Mouse (Mus musculus): ENCODE results near the gene A3galt2. TPM values are rescaled to one million over a fixed set of nuclear protein-coding genes. Genes with fewer than 3 reads are reported as not detected.

Gene A3galt2
- polyA plus RNA-seq (2014; fragmentation: Nextera tagmentation; extraction: Ambion mirVana): 0.56 TPM in 2 replicates

DNA sequence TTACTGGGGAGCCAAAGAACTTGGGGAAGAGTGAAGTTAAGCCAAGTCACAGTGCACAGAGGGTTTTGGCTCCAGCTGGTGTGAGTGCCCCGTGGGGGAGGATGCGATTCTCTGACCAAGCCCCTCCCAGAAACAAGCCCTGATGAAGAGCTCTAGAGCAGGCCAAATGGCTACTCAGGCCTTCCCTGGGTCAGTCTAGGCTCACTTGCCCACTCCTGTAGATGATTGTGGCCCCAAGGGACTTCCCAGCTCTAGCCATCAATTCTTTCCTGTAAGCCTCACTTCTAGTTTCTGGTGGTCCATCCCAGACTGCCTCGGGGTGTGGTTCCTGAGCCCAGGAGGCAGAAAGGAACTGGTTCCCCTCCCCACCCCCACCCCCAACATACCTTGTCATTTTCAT, at the start of gene A3galt2:
Gene A3galt2, plus strand, starts transcription at position 301 of the 400 bp plus-strand sequence.
- no peaks in the 10 kb centered on the region for H3K27me3 ChIP-seq (ENCODE audit: control insufficient read depth, insufficient read depth, low read length)
- peaks cover 20% of the 10 kb centered on the region for H3K36me3 ChIP-seq (ENCODE audit: control insufficient read depth, insufficient read depth, low read length)
- ATAC-seq (replicated peaks; ENCODE audit: low FRiP score): no peak
- no peaks in the 10 kb centered on the region for H3K9me3 ChIP-seq (ENCODE audit: control insufficient read depth, low read length)
- H3K4me3 ChIP-seq (ENCODE audit: low read depth, low read length): no peak within 1 kb of the TSS
- H3K27ac ChIP-seq (ENCODE audit: low read depth, low read length): no peak within 1 kb of the TSS
- no peaks in the 10 kb centered on the region for H3K4me1 ChIP-seq (replicated peaks; ENCODE audit: control insufficient read depth, insufficient read depth, low read length)
- no peak within 1 kb of the TSS for H3K4me2 ChIP-seq (ENCODE audit: low read depth, low read length, severe bottlenecking)
- H3K9ac ChIP-seq (ENCODE audit: low read length): no peak within 1 kb of the TSS
- WGBS: 79% methylated on average over 3 of the region's 3 CpGs
- peak; percentile 48 for DNase-seq (ENCODE audit: low spot score)

DNA sequence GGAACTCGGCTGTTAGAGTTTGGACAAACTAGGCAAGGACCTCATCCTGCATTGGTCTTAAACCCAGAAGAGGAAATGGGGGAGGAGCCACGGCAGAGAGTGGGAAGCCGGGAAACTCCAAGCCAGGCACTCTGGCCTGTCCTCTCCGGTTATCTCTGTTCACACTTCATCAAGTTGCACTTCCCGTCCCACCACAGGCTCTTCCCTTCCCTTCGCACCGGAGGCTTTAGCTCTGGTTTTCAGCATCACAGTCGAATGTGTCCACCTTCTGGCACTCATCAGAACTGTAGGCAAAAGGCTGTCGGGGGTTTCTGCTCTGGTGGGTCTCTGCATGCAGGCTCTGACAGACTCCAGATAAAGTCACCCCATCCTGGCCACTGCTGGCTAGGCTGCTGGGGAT, 48.5 kb upstream of the A3galt2 start:
- WGBS: 23% methylated on average over 9 of the region's 9 CpGs
- Histone ChIP-seq H3K4me3 (ENCODE audit: low read depth, low read length) (no peak overlapping the region), H3K4me2 (ENCODE audit: low read depth, low read length, severe bottlenecking) (no peak overlapping the region), H3K27me3 (ENCODE audit: control insufficient read depth, insufficient read depth, low read length) (no peaks in the 10 kb centered on the region), H3K4me1 (replicated peaks; ENCODE audit: control insufficient read depth, insufficient read depth, low read length) (peaks cover 6% of the 10 kb centered on the region), H3K9me3 (ENCODE audit: control insufficient read depth, low read length) (no peaks in the 10 kb centered on the region), H3K9ac (ENCODE audit: low read length) (no peak overlapping the region), H3K27ac (ENCODE audit: low read depth, low read length) (no peak overlapping the region), H3K36me3 (ENCODE audit: control insufficient read depth, insufficient read depth, low read length) (no peaks in the 10 kb centered on the region)
- DNase-seq (ENCODE audit: low spot score) (peak; percentile 66), ATAC-seq (replicated peaks; ENCODE audit: low FRiP score) (no peak)

DNA sequence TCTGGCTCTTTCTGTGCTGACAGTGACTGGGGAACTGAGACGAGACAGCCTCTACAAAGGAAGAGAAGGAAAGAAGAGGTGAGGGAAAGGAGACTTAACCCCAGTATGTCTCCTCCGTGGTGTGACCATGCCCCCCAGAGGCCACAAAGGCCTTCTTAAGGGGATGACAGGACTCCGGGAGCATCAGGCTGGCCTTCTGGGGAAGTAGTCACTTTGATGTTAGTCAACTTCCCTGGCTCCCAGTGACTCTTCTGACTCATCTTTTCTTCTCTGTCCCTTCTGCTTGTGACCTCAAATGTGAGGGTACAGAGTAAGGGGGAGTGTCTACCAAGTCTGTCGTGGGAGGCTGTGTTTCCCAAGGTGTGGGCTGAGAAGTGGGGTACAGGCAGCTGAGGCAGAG, 47.8 kb upstream of the A3galt2 start:
- peaks cover 13% of the 10 kb centered on the region for H3K4me1 ChIP-seq (replicated peaks; ENCODE audit: control insufficient read depth, insufficient read depth, low read length)
- H3K9me3 ChIP-seq (ENCODE audit: control insufficient read depth, low read length): no peaks in the 10 kb centered on the region
- 52% methylated on average over 4 of the region's 4 CpGs for WGBS
- H3K4me3 ChIP-seq (ENCODE audit: low read depth, low read length): no peak overlapping the region
- H3K9ac ChIP-seq (ENCODE audit: low read length): no peak overlapping the region
- H3K27ac ChIP-seq (ENCODE audit: low read depth, low read length): no peak overlapping the region
- no peak overlapping the region for H3K4me2 ChIP-seq (ENCODE audit: low read depth, low read length, severe bottlenecking)
- no peaks in the 10 kb centered on the region for H3K36me3 ChIP-seq (ENCODE audit: control insufficient read depth, insufficient read depth, low read length)
- ATAC-seq (replicated peaks; ENCODE audit: low FRiP score): no peak
- no peak for DNase-seq (ENCODE audit: low spot score)
- no peaks in the 10 kb centered on the region for H3K27me3 ChIP-seq (ENCODE audit: control insufficient read depth, insufficient read depth, low read length)

DNA sequence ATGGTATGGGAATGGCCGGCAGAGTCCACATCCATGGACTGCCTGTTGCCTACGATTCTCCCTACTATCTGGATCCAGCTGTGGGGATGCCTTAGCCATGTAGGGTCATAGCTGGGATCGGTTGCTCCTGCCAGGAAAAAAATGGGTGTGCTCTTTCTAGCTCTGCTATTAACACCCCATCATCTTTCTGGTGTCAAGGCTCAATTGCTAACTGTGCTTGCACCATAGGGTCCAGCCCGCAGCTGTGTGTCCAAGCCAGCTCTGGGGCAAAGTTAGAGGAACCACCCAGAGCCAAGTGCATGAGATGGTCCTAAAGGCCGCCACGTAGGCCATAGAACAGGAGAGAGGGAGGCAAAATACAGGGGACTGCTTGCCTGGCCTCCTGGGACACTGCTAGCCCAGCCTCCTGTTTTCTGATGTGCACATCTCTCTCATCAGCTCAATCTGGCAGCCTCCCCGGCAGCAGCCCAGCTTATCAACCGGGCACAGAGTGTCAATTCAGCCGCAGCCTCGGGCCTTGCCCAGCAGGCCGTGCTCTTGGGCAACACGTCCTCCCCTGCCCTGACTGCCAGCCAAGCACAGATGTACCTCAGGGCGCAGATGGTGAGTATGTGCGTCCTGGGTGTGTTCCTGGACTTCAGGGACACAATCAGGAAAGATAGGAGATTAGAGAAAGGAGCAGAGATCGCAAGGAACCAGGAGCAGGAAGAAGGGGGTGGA, 45.9 kb upstream of the A3galt2 start:
- 85% methylated on average over 15 of the region's 15 CpGs for WGBS
- H3K27ac ChIP-seq (ENCODE audit: low read depth, low read length): no peak overlapping the region
- ATAC-seq (replicated peaks; ENCODE audit: low FRiP score): no peak
- H3K27me3 ChIP-seq (ENCODE audit: control insufficient read depth, insufficient read depth, low read length): no peaks in the 10 kb centered on the region
- no peaks in the 10 kb centered on the region for H3K9me3 ChIP-seq (ENCODE audit: control insufficient read depth, low read length)
- H3K4me2 ChIP-seq (ENCODE audit: low read depth, low read length, severe bottlenecking): no peak overlapping the region
- DNase-seq (ENCODE audit: low spot score): no peak
- H3K36me3 ChIP-seq (ENCODE audit: control insufficient read depth, insufficient read depth, low read length): no peaks in the 10 kb centered on the region
- H3K9ac ChIP-seq (ENCODE audit: low read length): no peak overlapping the region
- H3K4me3 ChIP-seq (ENCODE audit: low read depth, low read length): no peak overlapping the region
- H3K4me1 ChIP-seq (replicated peaks; ENCODE audit: control insufficient read depth, insufficient read depth, low read length): peaks cover 21% of the 10 kb centered on the region

DNA sequence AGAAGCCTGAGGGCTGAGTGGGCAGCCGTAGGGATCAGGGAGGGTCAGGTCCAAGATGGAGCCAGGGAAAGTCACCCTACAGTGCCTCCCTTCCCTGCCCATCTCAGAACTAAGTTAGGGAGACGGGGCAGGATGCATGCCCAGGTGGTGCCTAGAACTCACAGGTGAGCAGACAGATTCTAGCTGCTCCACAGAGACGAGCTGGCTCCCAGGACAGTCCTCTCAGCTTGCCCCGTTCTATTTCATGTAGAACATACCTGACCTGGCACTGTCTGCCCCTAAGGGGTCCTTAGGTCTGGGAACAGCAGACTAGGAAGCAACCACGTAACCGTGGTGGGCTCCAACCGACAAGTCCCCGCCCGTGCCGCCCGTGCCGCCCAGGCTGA, 45.4 kb upstream of the A3galt2 start:
- H3K36me3 ChIP-seq (ENCODE audit: control insufficient read depth, insufficient read depth, low read length): no peaks in the 10 kb centered on the region
- H3K4me1 ChIP-seq (replicated peaks; ENCODE audit: control insufficient read depth, insufficient read depth, low read length): peaks cover 27% of the 10 kb centered on the region
- H3K9me3 ChIP-seq (ENCODE audit: control insufficient read depth, low read length): no peaks in the 10 kb centered on the region
- H3K4me3 ChIP-seq (ENCODE audit: low read depth, low read length): no peak overlapping the region
- no peak overlapping the region for H3K27ac ChIP-seq (ENCODE audit: low read depth, low read length)
- ATAC-seq (replicated peaks; ENCODE audit: low FRiP score): no peak
- WGBS: 91% methylated on average over 12 of the region's 12 CpGs
- H3K4me2 ChIP-seq (ENCODE audit: low read depth, low read length, severe bottlenecking): no peak overlapping the region
- no peak overlapping the region for H3K9ac ChIP-seq (ENCODE audit: low read length)
- no peaks in the 10 kb centered on the region for H3K27me3 ChIP-seq (ENCODE audit: control insufficient read depth, insufficient read depth, low read length)
- DNase-seq (ENCODE audit: low spot score): no peak

DNA sequence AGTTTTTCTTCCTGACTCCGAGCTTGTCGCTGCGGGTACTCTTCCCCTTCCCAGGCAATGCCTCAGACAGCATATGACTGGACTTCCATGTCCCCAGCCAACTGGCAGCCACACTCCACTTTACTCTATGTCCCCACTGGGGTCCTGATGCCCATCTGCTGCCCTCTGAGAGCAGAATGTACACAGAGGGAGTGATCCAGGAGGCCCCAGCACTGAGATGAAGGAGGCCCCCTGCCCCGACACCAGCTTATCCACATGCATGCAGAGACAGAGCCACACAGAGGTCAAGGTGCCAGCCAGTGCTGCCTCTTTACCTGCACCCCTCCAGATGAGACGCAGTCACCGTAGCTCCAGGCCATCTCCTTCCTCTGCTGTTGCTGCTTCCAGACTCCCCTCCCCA, 44.9 kb upstream of the A3galt2 start:
- ATAC-seq (replicated peaks; ENCODE audit: low FRiP score) (no peak), DNase-seq (ENCODE audit: low spot score) (no peak)
- H3K9me3 ChIP-seq (ENCODE audit: control insufficient read depth, low read length): no peaks in the 10 kb centered on the region
- H3K27ac ChIP-seq (ENCODE audit: low read depth, low read length): no peak overlapping the region
- peaks cover 32% of the 10 kb centered on the region for H3K4me1 ChIP-seq (replicated peaks; ENCODE audit: control insufficient read depth, insufficient read depth, low read length)
- H3K36me3 ChIP-seq (ENCODE audit: control insufficient read depth, insufficient read depth, low read length): no peaks in the 10 kb centered on the region
- WGBS: 78% methylated on average over 6 of the region's 6 CpGs
- no peak overlapping the region for H3K9ac ChIP-seq (ENCODE audit: low read length)
- H3K27me3 ChIP-seq (ENCODE audit: control insufficient read depth, insufficient read depth, low read length): no peaks in the 10 kb centered on the region
- H3K4me3 ChIP-seq (ENCODE audit: low read depth, low read length): no peak overlapping the region
- no peak overlapping the region for H3K4me2 ChIP-seq (ENCODE audit: low read depth, low read length, severe bottlenecking)

DNA sequence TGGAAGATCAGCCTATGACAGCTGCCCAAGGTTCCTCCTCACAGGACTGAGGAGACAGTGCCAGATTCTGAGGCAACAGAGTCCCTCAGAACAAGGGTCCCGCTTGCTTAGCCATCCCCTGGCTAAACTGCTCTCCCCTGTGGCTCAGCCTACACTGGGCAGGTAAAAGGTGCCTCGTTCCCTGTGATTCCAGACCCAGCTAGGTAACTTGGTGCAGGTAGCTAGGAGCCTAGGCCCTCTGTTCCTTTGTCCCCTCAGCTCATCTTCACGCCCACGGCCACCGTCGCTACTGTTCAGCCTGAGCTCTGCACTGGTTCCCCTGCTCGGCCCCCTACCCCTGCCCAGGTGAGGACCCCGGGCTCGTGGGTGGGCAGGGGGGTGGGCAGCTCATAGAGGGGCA, 44.4 kb upstream of the A3galt2 start:
- H3K27ac ChIP-seq (ENCODE audit: low read depth, low read length): no peak overlapping the region
- WGBS: 74% methylated on average over 9 of the region's 9 CpGs
- H3K9ac ChIP-seq (ENCODE audit: low read length): no peak overlapping the region; the same call in 1 of the 2 replicates
- H3K4me2 ChIP-seq (ENCODE audit: low read depth, low read length, severe bottlenecking): peak overlapping the region; percentile 8; the same call in 1 of the 2 replicates
- no peak overlapping the region for H3K4me3 ChIP-seq (ENCODE audit: low read depth, low read length)
- no peaks in the 10 kb centered on the region for H3K9me3 ChIP-seq (ENCODE audit: control insufficient read depth, low read length)
- no peak; the same call in 1 of the 2 replicates for ATAC-seq (replicated peaks; ENCODE audit: low FRiP score)
- no peaks in the 10 kb centered on the region for H3K36me3 ChIP-seq (ENCODE audit: control insufficient read depth, insufficient read depth, low read length)
- no peak for DNase-seq (ENCODE audit: low spot score)
- H3K4me1 ChIP-seq (replicated peaks; ENCODE audit: control insufficient read depth, insufficient read depth, low read length): peaks cover 35% of the 10 kb centered on the region
- H3K27me3 ChIP-seq (ENCODE audit: control insufficient read depth, insufficient read depth, low read length): no peaks in the 10 kb centered on the region

DNA sequence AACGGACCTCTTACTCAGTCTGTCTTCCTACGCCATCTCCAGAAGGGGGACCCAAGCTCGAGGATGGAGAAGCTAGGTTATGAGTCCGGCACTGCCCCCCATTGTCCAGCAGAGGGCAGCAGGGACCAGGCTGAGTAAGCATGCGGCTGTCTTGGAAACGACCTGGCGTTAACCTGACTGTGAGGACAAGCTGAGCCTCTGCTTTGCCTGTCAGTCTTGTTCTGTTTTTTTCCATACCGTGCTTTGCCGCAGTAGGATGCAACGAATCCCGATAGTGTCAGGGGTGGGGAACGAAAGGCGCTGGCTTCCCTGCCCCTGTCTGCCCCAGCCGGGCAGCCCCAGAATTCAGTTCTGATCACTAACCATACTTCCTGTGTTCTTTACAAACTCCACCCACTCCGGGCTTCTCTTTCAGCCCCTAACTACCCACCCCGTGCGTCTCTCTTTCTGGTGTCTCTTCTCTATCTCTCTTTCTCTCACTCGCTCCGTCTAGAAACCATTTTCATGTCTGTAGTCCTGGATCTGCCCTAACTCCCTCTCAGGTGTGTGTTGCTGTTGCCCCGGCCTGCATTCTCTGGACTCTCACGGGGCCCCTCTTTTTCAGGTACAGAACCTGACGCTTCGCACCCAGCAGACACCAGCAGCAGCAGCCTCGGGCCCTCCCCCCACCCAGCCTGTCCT, 43.6 kb upstream of the A3galt2 start:
- DNase-seq (ENCODE audit: low spot score) (peak; percentile 96), ATAC-seq (replicated peaks; ENCODE audit: low FRiP score) (peak; percentile 43)
- 2% methylated on average over 24 of the region's 24 CpGs for WGBS
- H3K27ac ChIP-seq (ENCODE audit: low read depth, low read length): 0 out of 2 replicates have a peak overlapping the region, but pooled peaks have one; percentile 25
- H3K4me3 ChIP-seq (ENCODE audit: low read depth, low read length): peak overlapping the region; percentile 19
- H3K4me1 ChIP-seq (replicated peaks; ENCODE audit: control insufficient read depth, insufficient read depth, low read length): peaks cover 40% of the 10 kb centered on the region
- peak overlapping the region; percentile 37 for H3K4me2 ChIP-seq (ENCODE audit: low read depth, low read length, severe bottlenecking)
- no peaks in the 10 kb centered on the region for H3K9me3 ChIP-seq (ENCODE audit: control insufficient read depth, low read length)
- H3K9ac ChIP-seq (ENCODE audit: low read length): peak overlapping the region; percentile 47
- no peaks in the 10 kb centered on the region for H3K27me3 ChIP-seq (ENCODE audit: control insufficient read depth, insufficient read depth, low read length)
- H3K36me3 ChIP-seq (ENCODE audit: control insufficient read depth, insufficient read depth, low read length): no peaks in the 10 kb centered on the region

Data from forebrain, embryonic 11.5 days (tissue).